Mouse (Mus musculus): ENCODE measurements around the gene Pibf1. TPM values are rescaled to one million over a fixed set of nuclear protein-coding genes. Genes with fewer than 3 reads are reported as not detected.

Pibf1 gene
- total and polyA plus RNA-seq, 2 experiments from 2014 or later = 12.6 to 20.6 TPM

DNA sequence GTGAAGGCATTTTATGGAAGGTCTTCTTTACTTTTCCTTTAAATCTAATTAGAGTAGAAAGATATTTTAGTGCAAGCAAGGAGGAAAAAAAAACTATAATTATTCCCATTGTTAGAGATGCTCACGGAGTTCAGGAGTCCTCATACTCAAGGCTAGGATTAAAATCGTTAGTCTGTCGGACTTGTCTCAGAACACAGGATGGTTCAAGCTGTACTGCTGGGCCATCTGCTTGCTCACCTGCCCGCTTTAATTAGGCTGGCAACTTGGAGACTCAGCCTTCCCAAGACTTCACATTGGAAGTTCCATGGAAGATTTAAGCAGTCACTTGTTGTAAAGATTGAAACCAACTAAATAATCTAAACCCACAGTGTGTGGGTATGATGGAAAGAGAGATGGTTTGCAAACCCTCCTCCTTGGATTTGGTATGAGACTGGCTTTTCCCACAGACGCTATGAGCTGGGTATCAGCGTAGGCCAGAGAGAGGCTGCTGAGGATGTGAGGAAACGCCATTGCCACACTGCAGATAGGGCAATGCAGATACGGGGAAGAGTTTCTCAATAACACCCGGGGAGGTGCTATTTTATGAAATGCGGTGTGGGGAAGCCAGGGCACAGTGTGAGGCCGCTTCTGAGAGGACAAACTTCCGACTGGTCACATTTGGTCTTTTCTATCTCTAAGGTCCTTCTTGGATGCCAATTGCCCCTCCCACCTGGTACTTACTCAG is 179.7 kb downstream of the Pibf1 start:
- no peak for DNase-seq
- Histone ChIP-seq H3K27me3 (ENCODE audit: insufficient read depth, low read length) (no peaks in the 10 kb centered on the region), H3K4me2 (ENCODE audit: low read depth) (no peak overlapping the region), H3K4me1 (ENCODE audit: insufficient read depth) (no peaks in the 10 kb centered on the region), H3K9me3 (ENCODE audit: low read length) (no peaks in the 10 kb centered on the region), H3K36me3 (ENCODE audit: insufficient read depth) (no peaks in the 10 kb centered on the region), H3K27ac (ENCODE audit: low read depth, low read length) (no peak overlapping the region), H3K4me3 (ENCODE audit: low read depth, low read length) (no peak overlapping the region), H3K9ac (no peak overlapping the region)
- TF ChIP-seq CTCF (IDR thresholded peaks at IDR 0.05; ENCODE audit: low read depth) = no peak
- WGBS = 50% methylated on average over 12 of the region's 12 CpGs
- ATAC-seq = no peak

DNA sequence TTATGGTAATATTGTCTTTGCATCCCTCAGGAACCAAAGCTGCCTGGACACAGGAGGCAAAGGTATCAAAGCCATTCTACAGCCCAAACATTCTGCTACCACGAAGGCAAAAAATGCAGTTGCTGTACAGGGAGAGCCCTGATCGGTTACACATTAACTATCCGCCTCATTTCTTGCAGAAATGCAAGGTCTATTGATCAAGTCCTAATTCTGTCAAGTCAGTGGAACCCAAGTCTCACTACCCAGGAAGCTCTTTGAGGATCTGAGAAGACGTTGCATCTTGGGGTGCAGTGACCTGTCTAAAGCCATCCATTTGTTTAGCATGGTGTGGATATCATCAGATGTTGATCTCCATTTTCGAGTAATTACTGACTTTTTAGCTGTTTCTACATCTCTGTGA is 181.2 kb downstream of the Pibf1 start:
- TF ChIP-seq CTCF (IDR thresholded peaks at IDR 0.05; ENCODE audit: low read depth) = no peak
- no peak overlapping the region for H3K4me3 ChIP-seq (ENCODE audit: low read depth, low read length)
- H3K36me3 ChIP-seq (ENCODE audit: insufficient read depth) = no peaks in the 10 kb centered on the region
- no peaks in the 10 kb centered on the region for H3K27me3 ChIP-seq (ENCODE audit: insufficient read depth, low read length)
- no peak overlapping the region for H3K4me2 ChIP-seq (ENCODE audit: low read depth)
- no peaks in the 10 kb centered on the region for H3K9me3 ChIP-seq (ENCODE audit: low read length)
- H3K27ac ChIP-seq (ENCODE audit: low read depth, low read length) = no peak overlapping the region
- no peaks in the 10 kb centered on the region for H3K4me1 ChIP-seq (ENCODE audit: insufficient read depth)
- H3K9ac ChIP-seq = no peak overlapping the region
- WGBS = 90% methylated on average over 5 of the region's 5 CpGs
- ATAC-seq = no peak
- no peak for DNase-seq

GRCm38 (mm10) chr14:99280825-99281433 is 181.7 kb downstream of the Pibf1 start:
- Histone ChIP-seq H3K4me2 (ENCODE audit: low read depth) (no peak overlapping the region), H3K27ac (ENCODE audit: low read depth, low read length) (no peak overlapping the region), H3K9ac (no peak overlapping the region), H3K36me3 (ENCODE audit: insufficient read depth) (no peaks in the 10 kb centered on the region), H3K4me1 (ENCODE audit: insufficient read depth) (no peaks in the 10 kb centered on the region), H3K4me3 (ENCODE audit: low read depth, low read length) (no peak overlapping the region), H3K27me3 (ENCODE audit: insufficient read depth, low read length) (no peaks in the 10 kb centered on the region), H3K9me3 (ENCODE audit: low read length) (no peaks in the 10 kb centered on the region)
- WGBS = 88% methylated on average over 5 of the region's 5 CpGs
- DNase-seq = no peak
- no peak for ATAC-seq
- TF ChIP-seq CTCF (IDR thresholded peaks at IDR 0.05; ENCODE audit: low read depth) = no peak

DNA sequence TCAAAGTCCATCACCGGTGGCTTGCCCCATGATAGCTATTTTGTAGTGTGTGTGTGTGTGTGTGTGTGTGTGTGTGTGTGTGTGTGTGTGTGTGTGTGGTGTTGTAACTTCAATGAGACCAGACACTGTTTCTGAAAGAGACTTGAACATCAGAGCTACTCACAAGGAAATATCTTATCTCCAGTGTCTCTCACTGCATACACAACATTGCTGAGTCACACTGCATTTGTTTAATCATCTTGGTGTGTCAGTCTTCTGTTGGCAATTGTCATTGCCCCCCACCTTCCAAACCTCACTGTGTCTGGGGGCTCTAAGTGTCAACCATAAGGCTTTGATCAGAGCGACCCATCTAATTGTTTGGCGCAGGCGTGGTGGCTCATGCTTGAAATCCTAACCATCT is 186.3 kb downstream of the Pibf1 start:
- no peak overlapping the region for H3K4me3 ChIP-seq (ENCODE audit: low read depth, low read length)
- ATAC-seq (no peak), DNase-seq (no peak)
- H3K9me3 ChIP-seq (ENCODE audit: low read length) = no peaks in the 10 kb centered on the region
- no peaks in the 10 kb centered on the region for H3K36me3 ChIP-seq (ENCODE audit: insufficient read depth)
- H3K27me3 ChIP-seq (ENCODE audit: insufficient read depth, low read length) = no peaks in the 10 kb centered on the region
- no peak for TF ChIP-seq CTCF (IDR thresholded peaks at IDR 0.05; ENCODE audit: low read depth)
- no peaks in the 10 kb centered on the region for H3K4me1 ChIP-seq (ENCODE audit: insufficient read depth)
- 94% methylated on average over 4 of the region's 4 CpGs for WGBS
- no peak overlapping the region for H3K27ac ChIP-seq (ENCODE audit: low read depth, low read length)
- no peak overlapping the region for H3K9ac ChIP-seq
- no peak overlapping the region for H3K4me2 ChIP-seq (ENCODE audit: low read depth)

DNA sequence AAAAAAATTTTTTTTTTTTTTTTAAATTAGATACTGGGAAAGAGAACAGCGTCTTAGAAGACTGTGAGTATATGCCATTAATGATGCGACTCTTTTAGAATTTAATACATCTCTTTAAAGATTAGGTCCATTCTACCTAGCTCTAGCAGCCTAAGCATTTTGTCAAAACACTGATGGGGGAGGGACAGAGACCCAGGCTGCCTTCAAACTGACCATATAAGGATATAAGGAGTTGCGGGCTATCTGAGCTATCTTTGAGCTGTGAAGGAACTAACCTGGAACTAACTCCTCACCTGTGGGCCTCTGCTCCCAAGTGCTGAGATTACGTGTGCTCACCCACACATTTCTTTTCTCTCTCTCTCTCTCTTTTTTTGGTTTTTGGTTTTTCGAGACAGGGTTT is 193.0 kb downstream of the Pibf1 start:
- no peak for TF ChIP-seq CTCF (IDR thresholded peaks at IDR 0.05; ENCODE audit: low read depth)

DNA sequence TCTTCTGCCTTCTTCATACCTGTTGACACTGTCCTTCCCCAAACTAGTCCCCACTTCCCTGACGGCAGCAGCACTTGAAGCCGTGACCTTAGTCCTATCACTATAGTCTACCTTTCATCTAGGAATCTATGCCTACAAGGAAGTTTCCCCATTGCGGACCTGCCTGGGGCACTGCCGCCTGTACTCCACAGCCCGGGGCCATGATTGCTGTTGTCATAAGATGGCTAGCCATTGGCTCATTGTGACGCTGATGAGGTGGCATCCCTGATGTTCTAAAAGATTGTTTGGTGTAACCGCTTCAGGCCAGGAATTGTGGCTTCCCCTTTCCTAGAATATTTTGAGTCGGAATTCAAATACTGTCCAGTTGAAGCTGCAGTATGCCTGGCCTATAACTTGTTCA is 195.2 kb downstream of the Pibf1 start:
- Histone ChIP-seq H3K9ac (no peak overlapping the region), H3K9me3 (ENCODE audit: low read length) (no peaks in the 10 kb centered on the region), H3K36me3 (ENCODE audit: insufficient read depth) (no peaks in the 10 kb centered on the region), H3K4me1 (ENCODE audit: insufficient read depth) (0 out of 2 replicates have a peak, but pooled peaks cover 4% of the 10 kb centered on the region), H3K27me3 (ENCODE audit: insufficient read depth, low read length) (peaks cover 4% of the 10 kb centered on the region; the same call in 1 of the 2 replicates), H3K4me3 (ENCODE audit: low read depth, low read length) (no peak overlapping the region), H3K4me2 (ENCODE audit: low read depth) (no peak overlapping the region), H3K27ac (ENCODE audit: low read depth, low read length) (no peak overlapping the region)
- no peak for TF ChIP-seq CTCF (IDR thresholded peaks at IDR 0.05; ENCODE audit: low read depth)
- DNase-seq = no peak
- ATAC-seq = no peak
- 92% methylated on average over 8 of the region's 8 CpGs for WGBS

More for the DNA sequence above, 193.0 kb downstream of the Pibf1 start:
- Histone ChIP-seq H3K9ac (no peak overlapping the region), H3K4me1 (ENCODE audit: insufficient read depth) (no peaks in the 10 kb centered on the region), H3K36me3 (ENCODE audit: insufficient read depth) (no peaks in the 10 kb centered on the region), H3K27me3 (ENCODE audit: insufficient read depth, low read length) (no peaks in the 10 kb centered on the region), H3K9me3 (ENCODE audit: low read length) (no peaks in the 10 kb centered on the region), H3K4me2 (ENCODE audit: low read depth) (no peak overlapping the region), H3K27ac (ENCODE audit: low read depth, low read length) (no peak overlapping the region), H3K4me3 (ENCODE audit: low read depth, low read length) (no peak overlapping the region)
- no peak for DNase-seq
- 96% methylated on average over 5 of the region's 5 CpGs for WGBS
- ATAC-seq = no peak

DNA sequence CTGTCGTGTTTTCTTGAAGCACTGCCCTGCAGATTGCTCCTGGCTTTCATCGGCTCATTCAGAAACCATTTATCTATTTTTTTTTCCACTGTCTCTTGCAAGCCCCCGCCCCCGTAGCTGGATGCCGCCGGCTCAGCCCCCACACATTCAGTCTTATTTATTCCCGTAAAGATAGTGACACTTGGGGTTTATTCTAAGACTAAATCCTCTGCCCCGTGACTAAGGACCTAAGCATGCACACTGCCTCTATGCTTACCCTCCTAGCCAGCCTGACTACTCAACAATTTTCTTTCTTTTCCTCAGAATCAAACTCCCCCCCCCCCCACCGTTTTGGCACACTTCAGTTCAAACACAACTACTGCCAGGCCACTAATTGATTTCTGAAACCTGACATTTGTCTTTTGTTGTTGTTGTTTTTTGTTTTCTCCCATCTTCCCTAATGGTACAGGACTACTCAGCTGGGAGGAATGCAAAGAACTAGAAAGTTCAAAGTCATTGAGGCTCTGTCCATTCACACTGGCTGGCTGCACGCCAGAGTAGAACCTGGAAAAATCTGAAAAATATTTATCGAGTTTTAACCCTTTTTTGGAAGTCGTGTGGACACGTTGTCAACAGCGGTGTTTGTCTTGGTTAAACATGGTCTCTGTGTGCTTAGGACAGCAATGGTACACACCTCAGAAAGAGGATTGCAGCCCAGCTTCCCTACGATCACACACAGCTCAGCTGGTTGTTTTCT is 196.6 kb downstream of the Pibf1 start:
- Histone ChIP-seq H3K4me2 (ENCODE audit: low read depth) (no peak overlapping the region), H3K27ac (ENCODE audit: low read depth, low read length) (no peak overlapping the region), H3K4me1 (ENCODE audit: insufficient read depth) (0 out of 2 replicates have a peak, but pooled peaks cover 4% of the 10 kb centered on the region), H3K36me3 (ENCODE audit: insufficient read depth) (no peaks in the 10 kb centered on the region), H3K4me3 (ENCODE audit: low read depth, low read length) (no peak overlapping the region), H3K9ac (no peak overlapping the region), H3K9me3 (ENCODE audit: low read length) (no peaks in the 10 kb centered on the region), H3K27me3 (ENCODE audit: insufficient read depth, low read length) (peaks cover 4% of the 10 kb centered on the region; the same call in 1 of the 2 replicates)
- no peak for DNase-seq
- TF ChIP-seq CTCF (IDR thresholded peaks at IDR 0.05; ENCODE audit: low read depth) = no peak
- no peak for ATAC-seq
- WGBS = 43% methylated on average over 15 of the region's 15 CpGs

All from forebrain, postnatal 0 days (tissue).